Comparison of ENCODE assay signal across 15 mouse cellular contexts in the genomic region with DNA sequence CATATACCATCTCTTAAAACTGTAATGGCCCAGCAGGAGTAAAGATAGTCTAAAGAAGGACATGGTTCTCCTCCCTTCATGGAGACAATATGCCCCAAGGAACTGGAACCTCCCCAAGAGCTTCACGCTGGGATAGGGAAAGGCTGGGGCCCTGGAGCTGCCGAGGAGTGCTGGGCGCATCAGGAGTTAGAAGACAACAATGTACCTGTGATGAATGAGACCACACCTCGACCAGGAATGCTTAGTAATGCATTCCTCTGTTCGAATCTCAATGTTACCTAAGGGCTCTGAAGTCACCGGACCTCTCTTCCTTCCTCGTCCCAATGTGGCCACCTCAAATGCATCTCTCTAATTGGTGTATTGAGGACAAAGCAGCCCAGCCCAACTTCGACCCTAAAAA.
"Had no signal": no experiment of that assay in that cellular context is flagged by ENCODE, and none has a peak within 500 bp of the region (broad histone marks: within the 10 kb centered on the region; RNA-seq: fewer than 3 reads in every experiment).

No protein-coding gene starts in this region.

- DNase-seq: liver, postnatal 0 days; lung, adult 2 months; lung, postnatal 14 days; lung, postnatal 4 days; midbrain, embryonic 14.5 days; retina, postnatal 1 day; right cerebral cortex, adult 18-20 months; right cerebral cortex, postnatal 25 days; right cerebral cortex, postnatal 4 days; spleen, adult 18-20 months; thymus, adult 2 months; thymus, postnatal 25 days; thymus, postnatal 4 days had no signal

- ATAC-seq: liver, postnatal 0 days; lung, postnatal 0 days; midbrain, embryonic 16.5 days had no signal
